Mouse (Mus musculus) brain, embryonic 14.5 days (tissue): ENCODE results near the gene Gm49378.

Source experiments
- CTCF ChIP-seq: fragments of 200-500 bp; IDR thresholded peaks from 2 replicates; pipeline ENCODE4 v1.5.1; 2012; ENCODE audit warnings: inconsistent platforms, mild to moderate bottlenecking, moderate library complexity, borderline replicate concordance; ENCODE audit not compliant: insufficient read depth, insufficient read length; ENCODE audit errors: extremely low read depth
- POLR2A ChIP-seq: fragments of 200-500 bp; IDR thresholded peaks from 2 replicates; pipeline ENCODE4 v1.6.1; 2012; ENCODE audit warnings: mild to moderate bottlenecking, inconsistent platforms, borderline replicate concordance; ENCODE audit not compliant: poor library complexity, insufficient read depth, insufficient read length, severe bottlenecking; ENCODE audit errors: extremely low read depth

DNA sequence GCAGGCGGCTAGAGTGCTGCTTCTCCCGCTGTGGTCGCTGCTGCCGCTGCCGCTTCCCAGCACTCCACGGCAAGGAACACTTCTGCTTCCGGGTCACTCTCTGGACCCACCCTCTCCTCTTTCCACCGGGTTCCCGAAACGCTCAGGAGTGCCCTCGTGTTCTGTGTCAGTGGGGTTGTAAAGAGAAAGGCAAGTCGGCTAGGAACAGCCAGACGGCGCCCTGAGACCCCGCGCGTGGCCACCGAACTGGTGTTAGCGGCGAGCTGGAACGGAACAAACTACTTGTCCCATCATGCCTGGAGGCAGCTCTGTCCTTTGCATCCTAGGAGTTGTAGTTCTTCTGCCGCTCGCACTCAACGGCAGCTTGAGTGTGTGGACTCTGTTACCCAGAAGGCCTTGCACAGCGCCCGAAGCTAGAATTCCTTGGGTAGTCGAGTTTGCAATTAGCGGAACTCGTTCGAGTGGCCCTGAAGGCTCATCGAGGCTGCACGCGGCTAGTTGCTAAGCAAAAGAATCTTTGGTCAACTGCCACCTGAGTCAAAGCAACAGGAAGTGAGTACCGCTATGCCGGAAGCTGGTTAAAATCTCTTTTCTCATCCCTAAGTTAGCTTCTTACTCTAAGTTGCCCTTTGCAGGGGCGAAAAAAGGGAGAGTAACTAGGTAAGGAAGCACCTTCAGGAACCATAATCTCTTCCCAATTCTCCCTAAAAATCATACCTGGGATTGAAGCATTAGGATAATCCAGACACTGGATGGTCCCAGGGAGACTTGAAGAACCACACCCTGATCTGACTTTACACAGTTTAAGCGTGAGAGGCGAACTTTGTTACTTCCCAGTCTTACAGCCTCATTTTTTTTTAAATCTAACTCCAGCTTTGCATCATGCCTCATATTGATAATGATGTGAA, 34.4 kb upstream of the Gm49378 start, which contains the start of the genes Gmpr2 and Nedd8:
- TF ChIP-seq CTCF (no peak), POLR2A (peak; percentile 30; the same call in 1 of the 2 replicates)
